Mouse (Mus musculus) layer of hippocampus, postnatal 14 days (tissue): Measurements from ENCODE around the gene 1700016K19Rik. TPM values are rescaled to one million over a fixed set of nuclear protein-coding genes. Genes with fewer than 3 reads are reported as not detected.
"Not testable (repeated sequence)": the region's sequence is repeated elsewhere in the genome, so short reads cannot be mapped to it uniquely, and the experiment has no call there.

Experiments used
- DNase-seq, 2 experiments: peaks; one replicate each; pipeline ENCODE4 v3.0.0; 2021 to 2022; ENCODE audit warnings: low spot score in 2 of 2, mixed read lengths in 1 of 2
- total RNA-seq, 2 experiments: library from RNA; stranded (reverse); gene quantifications; 2 replicates each; pipeline ENCODE4 v1.2.3; 2021

Gene 1700016K19Rik
- total RNA-seq, 2 experiments from 2014 or later, result 2.6 to 2.8 TPM

DNA sequence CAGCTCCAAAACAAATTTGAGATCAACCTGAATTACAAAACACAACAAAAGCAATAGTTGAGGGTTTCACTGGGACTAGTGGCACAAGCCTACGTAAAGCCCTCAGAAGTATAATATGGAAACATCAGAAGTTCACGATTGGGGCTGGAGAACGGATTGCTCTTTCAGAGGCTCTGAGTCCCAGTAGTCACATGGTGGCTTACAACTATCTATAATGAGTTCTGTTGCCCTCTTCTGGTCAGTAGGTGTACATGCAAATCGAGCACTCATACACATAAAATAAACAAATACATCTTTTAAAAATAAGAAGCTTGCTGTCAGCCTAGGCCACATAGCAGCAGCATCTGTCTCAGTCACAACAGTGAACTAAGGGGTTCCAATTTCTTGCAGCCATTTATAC lies 16.5 kb upstream of the 1700016K19Rik start:
- no peak for DNase-seq

DNA sequence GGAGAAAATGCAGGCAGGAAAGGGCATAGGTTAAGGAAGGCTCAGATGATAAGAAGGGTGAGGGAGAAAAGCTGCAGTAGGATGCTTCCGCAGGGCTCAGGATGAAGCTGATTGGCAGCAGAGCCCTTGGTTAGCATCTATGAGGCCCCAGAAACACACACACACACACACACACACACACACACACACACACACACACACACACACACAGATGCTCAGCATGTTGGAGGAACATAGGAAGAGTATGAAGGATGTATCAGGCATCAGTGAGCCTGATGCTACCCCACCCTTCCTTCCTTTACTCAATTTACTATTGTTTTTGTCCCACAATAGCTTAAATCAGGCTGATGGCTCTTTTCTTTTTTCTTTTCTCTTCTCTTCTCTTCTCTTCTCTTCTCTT lies 15.1 kb upstream of the 1700016K19Rik start:
- no peak for DNase-seq

DNA sequence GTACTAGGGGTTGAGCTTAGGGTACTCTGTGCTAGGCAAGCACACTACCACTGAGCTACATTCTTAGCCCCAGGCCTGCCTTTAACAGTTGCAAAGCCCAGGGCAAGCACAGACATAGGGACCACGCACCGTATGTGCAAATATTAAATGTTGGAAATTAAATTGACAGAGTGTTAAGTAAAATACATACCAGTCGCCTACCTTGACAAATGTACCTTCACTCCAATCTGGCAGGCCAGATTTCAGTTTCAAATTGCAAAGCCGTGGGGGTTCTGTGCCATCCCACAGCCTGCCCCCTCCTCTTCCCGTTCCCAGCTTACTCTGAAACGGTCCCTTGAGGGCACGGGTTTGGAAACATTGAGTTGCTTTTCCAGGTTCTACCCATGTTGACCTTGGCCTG lies 13.8 kb upstream of the 1700016K19Rik start:
- DNase-seq, result peak in 1 of 2 experiments; percentile 53

- DNase-seq, result peak in 1 of 2 experiments; percentile 37
Observed at GRCm38 (mm10) chr11:75990965-75991835, 8.5 kb upstream of the 1700016K19Rik start.

DNA sequence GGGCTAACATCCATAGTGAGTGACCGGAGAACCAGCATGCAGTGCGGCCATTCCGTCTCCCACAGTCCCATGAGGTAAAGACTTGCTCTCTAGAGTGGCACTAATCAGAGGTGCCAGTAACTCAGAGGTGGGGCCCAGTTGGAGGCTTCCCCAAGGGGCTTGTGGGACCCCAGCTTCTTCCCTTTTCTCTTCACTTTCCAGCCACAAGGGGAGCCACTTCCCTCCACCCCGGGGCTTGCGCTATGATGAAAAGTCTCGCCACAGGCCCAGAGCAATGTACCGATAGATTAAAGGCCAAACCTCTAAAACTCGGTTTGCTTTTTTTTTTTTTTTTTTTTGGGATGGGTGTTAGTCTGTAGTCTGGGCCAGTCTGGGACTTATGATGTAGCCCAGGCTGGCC lies 7.8 kb upstream of the 1700016K19Rik start:
- no peak for DNase-seq

- DNase-seq, result no peak
Observed at GRCm38 (mm10) chr11:75992481-75992880, 7.2 kb upstream of the 1700016K19Rik start.

DNA sequence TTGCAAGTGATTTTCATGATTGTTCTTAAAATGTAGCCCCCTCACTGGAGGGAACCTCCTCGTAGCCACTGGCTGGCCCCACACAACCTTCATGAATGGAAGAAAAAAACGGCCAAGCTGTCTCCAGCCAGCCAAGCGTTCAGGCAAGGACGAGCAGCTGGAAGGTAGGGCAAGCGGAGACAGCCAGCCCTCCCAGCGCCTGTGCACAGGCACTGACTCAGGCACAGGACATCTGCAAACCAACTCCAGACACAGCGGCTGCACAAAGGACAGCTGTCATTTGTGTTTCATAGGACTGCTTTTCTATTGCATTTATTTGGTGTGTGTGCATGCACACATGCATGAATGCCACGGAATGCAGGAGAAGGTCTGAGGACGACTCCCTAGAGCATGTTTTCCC lies 5.4 kb upstream of the 1700016K19Rik start:
- no peak for DNase-seq

- no peak for DNase-seq
Observed at GRCm38 (mm10) chr11:76000701-76001100, 989 bp downstream of the 1700016K19Rik start.

GRCm38 (mm10) chr11:76001237-76001878 lies 1.6 kb downstream of the 1700016K19Rik start:
- peak in 1 of 2 experiments; percentile 20 for DNase-seq

GRCm38 (mm10) chr11:76004276-76004675 lies 4.6 kb downstream of the 1700016K19Rik start:
- not testable (repeated sequence) for DNase-seq

GRCm38 (mm10) chr11:76008162-76008561 lies 8.4 kb downstream of the 1700016K19Rik start:
- no peak for DNase-seq

DNA sequence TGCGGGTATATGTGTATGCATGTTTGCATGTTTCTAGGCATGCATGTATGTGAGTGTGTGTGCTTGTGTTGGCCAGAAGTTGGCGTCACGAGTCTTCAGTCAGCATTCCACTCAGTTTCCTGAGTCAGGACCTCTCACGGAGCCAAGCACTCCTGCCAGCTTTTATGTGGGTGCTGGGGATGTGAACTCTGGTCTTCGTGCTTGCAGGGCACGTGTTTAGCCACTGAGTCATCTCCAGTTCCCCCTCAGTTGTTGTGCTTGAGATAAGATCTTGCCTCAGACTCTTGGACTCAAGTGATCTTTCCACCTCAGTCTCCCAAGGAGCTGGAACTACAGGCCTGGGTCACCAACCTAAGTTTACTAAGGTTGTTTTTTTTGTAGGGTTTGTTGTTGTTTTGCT lies 9.4 kb downstream of the 1700016K19Rik start:
- DNase-seq, result no peak

GRCm38 (mm10) chr11:76010838-76011624 lies 11.3 kb downstream of the 1700016K19Rik start:
- DNase-seq, result no peak

- no peak for DNase-seq
Observed at GRCm38 (mm10) chr11:76015251-76015650, 15.5 kb downstream of the 1700016K19Rik start.

DNA sequence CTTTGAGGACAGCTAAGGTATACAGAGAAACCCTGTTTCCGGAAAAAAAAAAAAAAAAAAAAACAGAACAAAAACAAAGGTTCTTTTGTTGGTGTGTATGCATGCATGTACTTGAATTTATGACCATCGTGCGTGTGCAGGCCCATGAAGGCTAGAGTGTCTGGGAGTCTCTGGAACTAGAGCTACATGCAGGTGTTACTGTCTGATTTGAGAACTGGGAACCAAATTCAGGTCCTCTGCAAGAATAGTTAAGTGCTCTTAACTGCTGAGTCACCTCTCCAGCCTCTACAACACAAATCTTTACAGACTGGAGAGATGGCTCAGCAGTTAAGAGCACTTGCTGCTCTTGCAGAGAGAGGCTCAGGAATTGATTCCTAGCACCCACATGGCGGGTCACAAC lies 16.1 kb downstream of the 1700016K19Rik start:
- DNase-seq, result no peak

DNA sequence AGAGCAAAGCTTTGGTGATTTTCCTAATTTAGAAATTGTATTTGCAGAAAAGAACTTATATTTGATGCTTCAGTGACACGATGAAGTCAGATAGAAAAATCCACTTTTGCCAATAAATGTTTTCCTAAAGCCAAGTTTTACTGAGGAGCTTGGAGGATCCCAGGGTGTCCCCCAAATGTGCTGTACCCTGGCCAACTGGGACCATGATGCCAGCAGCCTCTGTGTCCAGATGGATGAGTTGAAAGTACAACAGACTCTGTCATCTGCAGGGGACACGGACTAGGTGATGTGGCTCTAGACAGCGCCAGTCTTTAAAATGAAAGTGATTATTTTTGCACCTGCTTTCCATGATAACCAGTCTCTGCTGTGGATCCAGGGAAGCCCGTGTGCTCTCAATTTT lies 20.2 kb downstream of the 1700016K19Rik start:
- no peak for DNase-seq

GRCm38 (mm10) chr11:76020916-76021315 lies 21.2 kb downstream of the 1700016K19Rik start:
- DNase-seq, result no peak

DNA sequence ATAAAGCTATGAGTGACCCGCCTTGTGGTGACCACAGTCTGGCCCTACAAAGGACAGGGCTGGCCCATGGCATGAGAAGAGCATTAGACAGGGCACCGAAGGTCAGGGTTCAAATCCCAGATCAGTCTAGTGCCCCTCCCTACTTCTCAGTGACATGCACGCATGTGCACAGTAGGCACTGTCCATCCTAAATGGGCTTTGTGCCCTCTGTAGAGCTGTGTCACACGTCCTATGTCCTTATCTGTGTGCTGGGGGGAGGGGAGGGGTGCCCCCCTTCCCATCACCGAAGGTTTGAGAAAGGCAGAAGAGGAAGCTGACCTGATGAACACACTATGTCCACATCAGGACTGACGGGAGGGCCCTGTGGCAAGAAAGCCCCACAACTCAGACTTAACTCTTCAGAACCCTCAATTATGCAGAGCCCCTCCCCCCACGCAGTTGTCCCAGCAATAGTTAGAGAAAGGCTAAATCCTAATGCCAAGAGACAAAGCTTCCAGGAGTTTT lies 25.4 kb downstream of the 1700016K19Rik start:
- no peak for DNase-seq

DNA sequence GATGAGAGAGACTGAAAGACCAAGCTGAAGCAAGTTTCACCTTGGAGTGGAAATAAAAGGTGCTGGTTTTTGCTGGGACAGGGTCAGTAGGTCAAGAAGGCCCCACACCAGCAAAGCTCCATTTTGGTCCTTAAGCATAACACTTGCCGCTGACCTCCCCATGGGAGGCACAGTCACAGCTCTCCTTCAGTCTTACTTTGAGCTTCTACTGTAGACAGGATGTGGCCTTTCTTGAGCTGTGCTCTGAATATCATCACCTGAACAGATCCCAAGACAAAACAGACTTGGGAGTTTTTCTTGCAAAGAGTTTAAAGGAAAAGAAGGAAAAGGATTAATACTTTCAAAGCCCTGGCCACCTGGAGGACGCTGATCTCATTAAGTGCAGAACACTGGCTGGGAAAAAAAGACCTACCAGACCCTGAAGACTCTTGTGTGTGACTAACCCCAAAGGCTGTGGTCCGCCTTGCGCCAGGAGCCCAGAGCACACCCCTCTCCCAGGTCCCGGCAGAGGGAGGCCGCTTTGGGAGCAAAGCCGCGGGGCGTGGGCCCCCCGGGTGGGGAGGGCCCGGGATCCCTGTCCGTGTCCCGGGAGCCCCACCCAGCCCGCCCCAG lies 26.9 kb downstream of the 1700016K19Rik start:
- no peak for DNase-seq

DNA sequence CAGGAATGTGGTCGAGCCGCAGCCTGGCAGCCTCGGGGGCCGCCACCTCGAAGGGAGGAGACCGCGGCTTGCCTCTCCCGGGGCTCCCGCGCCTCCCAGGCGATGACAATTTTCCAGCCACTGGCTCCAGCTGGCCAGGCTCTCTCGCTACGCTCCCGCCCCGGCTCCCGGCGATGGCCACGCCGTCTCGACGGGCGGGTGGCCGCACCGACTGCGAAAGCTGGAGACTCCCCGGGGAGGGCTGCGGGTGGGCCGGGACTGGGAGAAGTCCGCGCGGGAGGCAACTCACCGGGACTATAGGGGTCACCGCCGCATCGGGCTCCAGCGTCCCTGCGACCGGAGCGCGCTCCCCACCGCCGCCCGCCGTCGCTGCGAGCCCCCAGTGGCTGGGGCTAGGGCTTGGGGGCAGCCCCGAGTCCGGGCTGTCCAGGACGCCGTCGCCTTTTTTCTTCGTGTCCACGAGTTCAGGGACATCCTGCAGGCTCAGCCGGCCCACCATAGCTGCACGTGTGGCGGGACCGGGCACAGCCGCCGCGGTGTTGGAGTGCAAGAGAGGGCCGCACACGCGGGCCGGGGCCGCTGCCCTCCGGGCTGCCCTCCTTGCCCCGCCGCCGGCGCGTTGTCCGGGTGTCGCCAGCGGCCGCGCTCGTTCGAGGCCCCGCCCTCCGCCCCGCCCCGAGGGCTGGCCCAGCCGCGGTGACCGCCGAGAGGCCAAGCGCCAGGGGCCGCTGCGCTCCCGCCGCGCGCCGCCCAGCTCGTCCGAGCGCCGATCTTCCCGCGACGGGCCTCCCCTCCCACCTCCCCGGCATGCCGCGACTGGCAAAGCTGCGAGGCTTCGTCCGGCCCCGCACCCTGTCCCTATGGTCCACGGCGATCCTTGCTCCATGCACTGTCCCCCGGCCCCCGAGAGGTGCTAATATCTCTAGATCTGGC lies 27.7 kb downstream of the 1700016K19Rik start, which contains the start of gene Rflnb:
TSS of gene Rflnb (minus strand) at position 644 of the 933 bp plus-strand sequence.
- DNase-seq, result peak in 1 of 2 experiments; percentile 53
